Mouse (Mus musculus): Measurements from ENCODE around the gene Krt16. TPM values are rescaled to one million over a fixed set of nuclear protein-coding genes. Genes with fewer than 3 reads are reported as not detected.

The Krt16 gene
- polyA plus RNA-seq (2012; fragmentation: generic; extraction: Trizol) = 0.21 TPM
- long read RNA-seq, experiment 1, partial matches to known transcripts = 1 of 2 reads
- long read RNA-seq, experiment 1, other reads (novel, unspliced or antisense) = 1 of 2 reads
- long read RNA-seq, experiment 2, partial matches to known transcripts = 0 of 2 reads
- long read RNA-seq, experiment 2, other reads (novel, unspliced or antisense) = 2 of 2 reads

DNA sequence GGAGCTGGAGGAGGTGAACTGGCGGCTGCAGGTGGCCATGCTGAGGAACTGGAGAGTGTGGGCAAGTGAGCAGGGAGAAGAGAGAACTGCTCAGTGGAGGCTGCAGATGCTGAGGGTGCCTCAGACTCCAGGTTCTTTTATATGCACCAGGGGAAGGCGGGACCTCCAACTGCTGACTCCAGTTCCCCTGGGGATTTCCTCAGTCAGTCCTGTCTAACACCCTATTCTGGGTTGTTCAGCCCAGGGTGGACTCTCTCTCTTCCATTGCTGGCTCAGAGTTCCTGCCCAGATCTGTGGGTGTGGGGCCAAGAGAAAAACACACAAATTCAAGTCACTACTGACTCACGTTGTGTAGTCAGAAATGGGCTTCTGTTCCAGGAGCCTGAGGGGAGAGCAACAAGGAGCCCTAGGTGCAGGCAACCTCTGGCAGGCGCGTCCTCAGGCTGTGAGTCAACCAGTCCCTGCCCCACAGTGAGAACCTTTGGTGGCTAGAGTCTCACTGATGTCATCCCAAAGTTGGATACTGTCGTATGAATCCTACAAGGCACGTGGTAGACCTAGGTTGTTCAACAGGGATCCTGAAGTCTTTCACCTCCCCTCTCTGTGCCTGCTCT is at the start of gene Krt16:
Gene Krt16 (minus strand): TSS at position 51 of the 614 bp plus-strand sequence.
- H3K79me2 ChIP-seq (ENCODE audit: control insufficient read depth, insufficient read depth) = no peaks in the 10 kb centered on the region
- H3K79me3 ChIP-seq (ENCODE audit: low read depth) = no peaks in the 10 kb centered on the region
- no peak within 1 kb of the TSS for H3K4me3 ChIP-seq (ENCODE audit: insufficient read depth, poor library complexity, severe bottlenecking)
- no peaks in the 10 kb centered on the region for H3K36me3 ChIP-seq (ENCODE audit: control insufficient read depth, insufficient read depth)
- H3K27me3 ChIP-seq (ENCODE audit: control insufficient read depth, insufficient read depth, insufficient read length) = peaks cover 4% of the 10 kb centered on the region
- TF ChIP-seq CTCF (IDR thresholded peaks at IDR 0.05; ENCODE audit: control insufficient read depth, insufficient read depth, insufficient read length) = no peak
- TF ChIP-seq MAX (IDR thresholded peaks at IDR 0.05) = no peak
- TF ChIP-seq USF1 (IDR thresholded peaks at IDR 0.05; ENCODE audit: low read depth) = peak; percentile 35
- no peak within 1 kb of the TSS for H3ac ChIP-seq (ENCODE audit: control insufficient read depth, insufficient read length, low read depth)

DNA sequence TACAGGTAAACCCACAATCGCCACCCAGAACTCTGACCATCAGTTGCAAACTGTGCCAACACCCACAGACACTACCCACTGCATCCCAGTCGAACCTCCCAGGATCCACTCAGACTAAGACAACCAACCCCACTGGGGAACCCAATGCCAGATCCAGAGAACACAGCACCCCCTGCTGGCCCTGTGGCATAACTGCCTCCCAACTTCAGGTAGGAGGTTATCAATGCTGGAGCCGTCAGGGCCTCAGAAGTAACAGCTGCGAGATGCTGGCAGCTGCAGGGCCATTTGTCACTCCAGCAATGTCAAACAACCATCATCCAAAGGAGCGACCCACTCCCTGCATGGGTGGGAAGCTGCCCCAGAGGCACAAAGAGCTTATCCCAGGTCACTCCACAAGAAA is 49.1 kb upstream of the Krt16 start:
- H3K36me3 ChIP-seq (ENCODE audit: control insufficient read depth, insufficient read depth) = no peaks in the 10 kb centered on the region
- no peaks in the 10 kb centered on the region for H3K79me2 ChIP-seq (ENCODE audit: control insufficient read depth, insufficient read depth)
- H3K79me3 ChIP-seq (ENCODE audit: low read depth) = no peaks in the 10 kb centered on the region
- no peaks in the 10 kb centered on the region for H3K27me3 ChIP-seq (ENCODE audit: control insufficient read depth, insufficient read depth, insufficient read length)
- no peak overlapping the region for H3K4me3 ChIP-seq (ENCODE audit: insufficient read depth, poor library complexity, severe bottlenecking)
- TF ChIP-seq CEBPB (IDR thresholded peaks at IDR 0.05; ENCODE audit: low read depth) (no peak), FOSL1 (IDR thresholded peaks at IDR 0.05; ENCODE audit: insufficient read depth, low read length, poor library complexity, severe bottlenecking) (no peak), CTCF (IDR thresholded peaks at IDR 0.05; ENCODE audit: control insufficient read depth, insufficient read depth, insufficient read length) (peak; percentile 56), MYOD1 (IDR thresholded peaks at IDR 0.05; ENCODE audit: control insufficient read depth, insufficient read length, low read depth) (peak; percentile 16)
- H3ac ChIP-seq (ENCODE audit: control insufficient read depth, insufficient read length, low read depth) = no peak overlapping the region

DNA sequence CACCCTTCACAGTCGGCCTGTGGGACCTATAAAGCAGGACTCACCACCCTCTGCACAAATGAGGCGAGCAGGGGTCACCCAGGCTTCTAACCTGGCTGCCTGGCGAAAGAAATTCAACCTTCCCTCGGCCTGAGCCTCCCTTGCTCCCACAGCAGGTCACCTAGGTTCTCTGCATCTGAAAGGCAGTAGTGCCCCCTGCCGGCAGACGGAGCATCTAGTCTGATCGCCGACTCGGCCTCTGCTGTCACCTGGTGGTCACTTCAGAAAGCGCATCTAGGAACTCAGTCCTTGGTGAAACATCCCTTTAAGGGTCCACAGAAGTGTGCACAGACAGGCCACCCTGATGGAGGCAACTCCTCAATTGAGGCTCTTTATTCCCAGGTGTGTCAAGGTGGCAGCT is 46.6 kb upstream of the Krt16 start:
- TF ChIP-seq CTCF (IDR thresholded peaks at IDR 0.05; ENCODE audit: control insufficient read depth, insufficient read depth, insufficient read length) = peak; percentile 100
- peak; percentile 32 for TF ChIP-seq MAX (IDR thresholded peaks at IDR 0.05)
- TF ChIP-seq MYOG (IDR thresholded peaks at IDR 0.05; ENCODE audit: control insufficient read depth, extremely low read depth, insufficient read length) = no peak
- no peaks in the 10 kb centered on the region for H3K36me3 ChIP-seq (ENCODE audit: control insufficient read depth, insufficient read depth)
- no peaks in the 10 kb centered on the region for H3K27me3 ChIP-seq (ENCODE audit: control insufficient read depth, insufficient read depth, insufficient read length)
- no peaks in the 10 kb centered on the region for H3K79me2 ChIP-seq (ENCODE audit: control insufficient read depth, insufficient read depth)
- no peaks in the 10 kb centered on the region for H3K79me3 ChIP-seq (ENCODE audit: low read depth)
- H3ac ChIP-seq (ENCODE audit: control insufficient read depth, insufficient read length, low read depth) = no peak overlapping the region
- no peak overlapping the region for H3K4me3 ChIP-seq (ENCODE audit: insufficient read depth, poor library complexity, severe bottlenecking)

DNA sequence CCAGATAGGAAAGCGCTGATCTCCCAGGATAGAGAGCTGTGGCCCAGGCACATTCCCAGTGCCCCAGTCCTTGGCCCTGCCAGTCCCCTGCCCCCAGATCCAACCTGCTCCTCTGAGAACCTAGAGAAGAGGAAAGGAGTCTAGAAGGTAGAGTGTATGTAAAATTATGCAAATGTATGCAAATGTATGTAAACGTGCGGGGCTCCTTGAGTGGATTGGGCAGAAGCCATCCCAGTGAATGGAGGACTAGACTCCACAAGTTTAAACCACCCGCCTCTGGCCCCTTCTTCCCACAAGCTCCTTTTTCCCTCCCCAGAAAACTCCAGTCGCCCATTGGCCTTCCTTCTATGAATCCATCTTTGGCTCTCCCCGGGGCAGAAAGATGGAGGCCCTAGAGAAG is 44.2 kb upstream of the Krt16 start:
- Histone ChIP-seq H3K4me3 (ENCODE audit: insufficient read depth, poor library complexity, severe bottlenecking) (no peak overlapping the region), H3K79me3 (ENCODE audit: low read depth) (no peaks in the 10 kb centered on the region), H3ac (ENCODE audit: control insufficient read depth, insufficient read length, low read depth) (no peak overlapping the region), H3K36me3 (ENCODE audit: control insufficient read depth, insufficient read depth) (no peaks in the 10 kb centered on the region), H3K27me3 (ENCODE audit: control insufficient read depth, insufficient read depth, insufficient read length) (no peaks in the 10 kb centered on the region), H3K79me2 (ENCODE audit: control insufficient read depth, insufficient read depth) (no peaks in the 10 kb centered on the region)
- no peak for TF ChIP-seq CTCF (IDR thresholded peaks at IDR 0.05; ENCODE audit: control insufficient read depth, insufficient read depth, insufficient read length)
- TF ChIP-seq FOSL1 (IDR thresholded peaks at IDR 0.05; ENCODE audit: insufficient read depth, low read length, poor library complexity, severe bottlenecking) = no peak
- TF ChIP-seq USF1 (IDR thresholded peaks at IDR 0.05; ENCODE audit: low read depth) = no peak
- no peak for TF ChIP-seq CEBPB (IDR thresholded peaks at IDR 0.05; ENCODE audit: low read depth)
- TF ChIP-seq MYOG (IDR thresholded peaks at IDR 0.05; ENCODE audit: control insufficient read depth, extremely low read depth, insufficient read length) = no peak
- no peak for TF ChIP-seq MAX (IDR thresholded peaks at IDR 0.05)
- TF ChIP-seq MYOD1 (IDR thresholded peaks at IDR 0.05; ENCODE audit: control insufficient read depth, insufficient read length, low read depth) = no peak

DNA sequence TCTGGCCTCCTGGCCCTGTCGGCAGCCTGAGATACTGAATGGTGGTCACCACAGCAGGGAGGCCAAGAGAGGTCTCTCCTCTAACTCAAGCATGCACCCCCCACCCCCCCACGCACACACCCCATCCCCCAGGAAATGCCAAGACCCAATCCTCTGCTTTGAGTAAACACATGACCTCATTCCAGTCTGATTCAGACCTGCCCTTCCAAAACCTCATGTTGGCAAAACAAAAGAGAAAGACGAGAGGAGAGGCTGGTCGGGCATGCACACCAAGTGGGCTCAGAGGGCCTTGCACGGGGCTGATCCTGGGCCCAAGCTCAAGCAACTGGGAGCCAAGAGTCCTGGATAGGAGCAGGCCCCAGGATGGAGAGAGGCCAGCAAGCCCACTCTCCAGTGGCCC is 41.5 kb upstream of the Krt16 start:
- no peak overlapping the region for H3K4me3 ChIP-seq (ENCODE audit: insufficient read depth, poor library complexity, severe bottlenecking)
- no peaks in the 10 kb centered on the region for H3K36me3 ChIP-seq (ENCODE audit: control insufficient read depth, insufficient read depth)
- peak overlapping the region; percentile 50 for H3ac ChIP-seq (ENCODE audit: control insufficient read depth, insufficient read length, low read depth)
- TF ChIP-seq CTCF (IDR thresholded peaks at IDR 0.05; ENCODE audit: control insufficient read depth, insufficient read depth, insufficient read length) (no peak), USF1 (IDR thresholded peaks at IDR 0.05; ENCODE audit: low read depth) (no peak), MAX (IDR thresholded peaks at IDR 0.05) (peak; percentile 71)
- H3K27me3 ChIP-seq (ENCODE audit: control insufficient read depth, insufficient read depth, insufficient read length) = no peaks in the 10 kb centered on the region
- no peaks in the 10 kb centered on the region for H3K79me2 ChIP-seq (ENCODE audit: control insufficient read depth, insufficient read depth)
- no peaks in the 10 kb centered on the region for H3K79me3 ChIP-seq (ENCODE audit: low read depth)

DNA sequence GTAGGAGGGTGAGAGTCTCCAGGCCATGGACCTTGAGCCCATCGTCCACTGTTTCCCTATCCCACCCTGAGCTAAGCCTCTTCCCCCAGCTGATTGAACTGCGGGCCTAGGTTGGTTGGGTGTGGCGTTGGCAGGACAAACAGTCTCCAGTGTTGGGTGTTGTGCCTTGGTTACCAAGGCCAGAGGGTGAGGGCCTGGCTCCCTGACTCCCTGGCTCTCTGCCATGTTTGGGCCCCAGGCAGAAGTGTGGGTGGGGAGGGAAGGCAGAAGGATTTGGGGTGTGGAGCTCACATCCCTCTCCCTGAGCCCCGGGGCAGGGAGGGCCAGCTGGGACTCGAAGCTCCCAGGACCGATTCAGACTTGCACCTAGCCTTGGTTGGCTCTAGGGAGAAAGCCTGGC is 40.2 kb upstream of the Krt16 start:
- Histone ChIP-seq H3K4me3 (ENCODE audit: insufficient read depth, poor library complexity, severe bottlenecking) (no peak overlapping the region), H3K36me3 (ENCODE audit: control insufficient read depth, insufficient read depth) (no peaks in the 10 kb centered on the region), H3K79me2 (ENCODE audit: control insufficient read depth, insufficient read depth) (no peaks in the 10 kb centered on the region), H3K79me3 (ENCODE audit: low read depth) (no peaks in the 10 kb centered on the region), H3K27me3 (ENCODE audit: control insufficient read depth, insufficient read depth, insufficient read length) (no peaks in the 10 kb centered on the region), H3ac (ENCODE audit: control insufficient read depth, insufficient read length, low read depth) (no peak overlapping the region)
- no peak for TF ChIP-seq CTCF (IDR thresholded peaks at IDR 0.05; ENCODE audit: control insufficient read depth, insufficient read depth, insufficient read length)
- TF ChIP-seq MAX (IDR thresholded peaks at IDR 0.05) = no peak
- TF ChIP-seq USF1 (IDR thresholded peaks at IDR 0.05; ENCODE audit: low read depth) = no peak
- no peak for TF ChIP-seq CEBPB (IDR thresholded peaks at IDR 0.05; ENCODE audit: low read depth)
- TF ChIP-seq MYOD1 (IDR thresholded peaks at IDR 0.05; ENCODE audit: control insufficient read depth, insufficient read length, low read depth) = no peak
- TF ChIP-seq FOSL1 (IDR thresholded peaks at IDR 0.05; ENCODE audit: insufficient read depth, low read length, poor library complexity, severe bottlenecking) = no peak
- no peak for TF ChIP-seq MYOG (IDR thresholded peaks at IDR 0.05; ENCODE audit: control insufficient read depth, extremely low read depth, insufficient read length)

Data from C2C12 (cell line).